In genomic region chr14:31139666-31140065, GRCm38 (mm10) we compare ENCODE assay signal across 24 mouse cellular contexts. TPM values are rescaled to one million over a fixed set of nuclear protein-coding genes. Genes with fewer than 3 reads are reported as not detected.
DNase-seq lines count a peak whose midpoint lies in the region; ATAC-seq and TF ChIP-seq lines count a peak whose summit lies in the region.
"Had no signal": no experiment of that assay in that cellular context is flagged by ENCODE, and none has a peak within 500 bp of the region (broad histone marks: within the 10 kb centered on the region; RNA-seq: fewer than 3 reads in every experiment).

No protein-coding gene starts in this region.

- no peaks in the 10 kb centered on the region for H3K4me1 ChIP-seq in forebrain, embryonic 11.5 days (replicated peaks; ENCODE audit: control insufficient read depth, insufficient read depth, low read length)
- no peaks in the 10 kb centered on the region for H3K4me1 ChIP-seq in forebrain, postnatal 0 days (ENCODE audit: insufficient read depth)
- no peaks in the 10 kb centered on the region for H3K4me1 ChIP-seq in intestine, postnatal 0 days (replicated peaks; ENCODE audit: control insufficient read depth, insufficient read depth, low read length)

- H3K27ac ChIP-seq in forebrain, embryonic 11.5 days (ENCODE audit: low read depth, low read length): no peak overlapping the region
- no peak overlapping the region for H3K27ac ChIP-seq in forebrain, postnatal 0 days (ENCODE audit: low read depth, low read length)
- H3K27ac ChIP-seq in intestine, postnatal 0 days (ENCODE audit: low read depth, low read length): no peak overlapping the region
- H3K27ac ChIP-seq: embryonic facial prominence, embryonic 15.5 days; forebrain, embryonic 10.5 days; forebrain, embryonic 15.5 days; heart, embryonic 10.5 days; hindbrain, embryonic 13.5 days; hindbrain, postnatal 0 days had no signal

- no peaks in the 10 kb centered on the region for H3K9me3 ChIP-seq in forebrain, embryonic 11.5 days (ENCODE audit: control insufficient read depth, low read length)
- no peaks in the 10 kb centered on the region for H3K9me3 ChIP-seq in forebrain, postnatal 0 days (ENCODE audit: low read length)
- no peaks in the 10 kb centered on the region for H3K9me3 ChIP-seq in intestine, postnatal 0 days (ENCODE audit: control insufficient read depth)
- H3K9me3 ChIP-seq: embryonic facial prominence, embryonic 15.5 days; forebrain, embryonic 10.5 days; forebrain, embryonic 15.5 days; heart, embryonic 10.5 days; hindbrain, embryonic 13.5 days had no signal

- ATAC-seq in forebrain, embryonic 11.5 days (replicated peaks; ENCODE audit: low FRiP score): no peak
- no peak for ATAC-seq in forebrain, postnatal 0 days
- peak; percentile 47; the same call in 1 of the 2 replicates for ATAC-seq in megakaryocyte, adult 5-6 weeks (ENCODE audit: poor library complexity, severe bottlenecking)
- no peak for ATAC-seq in intestine, postnatal 0 days
- ATAC-seq: CD4-positive, CD25-positive, alpha-beta regulatory T cell, adult 4 months; forebrain, embryonic 15.5 days; hindbrain, postnatal 0 days had no signal

- H3K4me3 ChIP-seq in forebrain, embryonic 11.5 days (ENCODE audit: low read depth, low read length): no peak overlapping the region
- H3K4me3 ChIP-seq in forebrain, postnatal 0 days (ENCODE audit: low read depth, low read length): no peak overlapping the region
- no peak overlapping the region for H3K4me3 ChIP-seq in intestine, postnatal 0 days (ENCODE audit: low read depth, low read length)
- H3K4me3 ChIP-seq: embryonic facial prominence, embryonic 15.5 days; erythroblast, embryonic 14.5 days; forebrain, embryonic 10.5 days; forebrain, embryonic 15.5 days; heart, embryonic 10.5 days; hindbrain, embryonic 13.5 days had no signal

- 94% methylated on average over 12 of the region's 12 CpGs for WGBS in forebrain, embryonic 11.5 days
- whole genome bisulfite sequencing in forebrain, postnatal 0 days: 92% methylated on average over 12 of the region's 12 CpGs
- WGBS in intestine, postnatal 0 days: 88% methylated on average over 12 of the region's 12 CpGs

- H3K27me3 ChIP-seq in forebrain, embryonic 11.5 days (ENCODE audit: control insufficient read depth, insufficient read depth, low read length): no peaks in the 10 kb centered on the region
- no peaks in the 10 kb centered on the region for H3K27me3 ChIP-seq in forebrain, postnatal 0 days (ENCODE audit: insufficient read depth, low read length)
- H3K27me3 ChIP-seq in intestine, postnatal 0 days (replicated peaks; ENCODE audit: control insufficient read depth, insufficient read depth, low read length): no peaks in the 10 kb centered on the region
- H3K27me3 ChIP-seq: embryonic facial prominence, embryonic 15.5 days; forebrain, embryonic 15.5 days; hindbrain, embryonic 13.5 days had no signal

- DNase-seq in forebrain, embryonic 11.5 days (ENCODE audit: low spot score): peak; percentile 50
- DNase-seq in forebrain, postnatal 0 days: no peak
- peak; percentile 90 for DNase-seq in heart, adult 11 months
- no peak for DNase-seq in heart, postnatal 25 days (ENCODE audit: low spot score)
- DNase-seq in 3T3-L1 (ENCODE audit: low read depth, low spot score) (peak; percentile 72), liver (no peak)
- DNase-seq: adrenal gland, postnatal 10 days; B cell, adult 2 months; embryo, embryonic 11 days; heart, adult 18-20 months; heart, postnatal 10 days; kidney, adult 18-20 months had no signal

- intact Hi-C loops in heart, postnatal 25 days (cut with DNase I): no loop called here

- H3K9ac ChIP-seq in forebrain, embryonic 11.5 days (ENCODE audit: low read length): no peak overlapping the region
- H3K9ac ChIP-seq in forebrain, postnatal 0 days: no peak overlapping the region
- H3K9ac ChIP-seq in intestine, postnatal 0 days (ENCODE audit: low read depth, low read length): no peak overlapping the region
- H3K9ac ChIP-seq: embryonic facial prominence, embryonic 15.5 days; forebrain, embryonic 15.5 days; hindbrain, embryonic 13.5 days had no signal

- no peak for TF ChIP-seq CTCF in forebrain, postnatal 0 days (IDR thresholded peaks at IDR 0.05; ENCODE audit: low read depth)
- TF ChIP-seq CTCF in intestine, postnatal 0 days (IDR thresholded peaks at IDR 0.05; ENCODE audit: low read depth): no peak

- peaks cover 44% of the 10 kb centered on the region for H3K36me3 ChIP-seq in forebrain, embryonic 11.5 days (ENCODE audit: control insufficient read depth, insufficient read depth, low read length)
- peaks cover 12% of the 10 kb centered on the region for H3K36me3 ChIP-seq in forebrain, postnatal 0 days (ENCODE audit: insufficient read depth)
- H3K36me3 ChIP-seq in intestine, postnatal 0 days (ENCODE audit: control insufficient read depth, insufficient read depth): peaks cover 32% of the 10 kb centered on the region; the same call in 1 of the 2 replicates

- no peak overlapping the region for H3K4me2 ChIP-seq in forebrain, embryonic 11.5 days (ENCODE audit: low read depth, low read length, severe bottlenecking)
- H3K4me2 ChIP-seq in forebrain, postnatal 0 days (ENCODE audit: low read depth): no peak overlapping the region
- no peak overlapping the region for H3K4me2 ChIP-seq in intestine, postnatal 0 days (replicated peaks; ENCODE audit: low read depth)
- H3K4me2 ChIP-seq: embryonic facial prominence, embryonic 15.5 days; forebrain, embryonic 15.5 days; hindbrain, embryonic 13.5 days had no signal

RNA-seq across cellular contexts. Expression of gene Nt5dc2, which starts 8.8 kb away (rescaled TPM):
- 565 and 637 TPM in 2 replicates for polyA plus RNA-seq in forebrain, embryonic 11.5 days (2014; fragmentation: Nextera tagmentation; extraction: Ambion mirVana)
- total RNA-seq in forebrain, postnatal 0 days (2014; rRNA removed): 65.8 and 80.3 TPM in 2 replicates
- 104 and 107 TPM in 2 replicates for polyA plus RNA-seq in forebrain, postnatal 0 days (2015; fragmentation: Nextera tagmentation; extraction: Ambion mirVana)
- total RNA-seq in heart, postnatal 25 days (2021): 10 to 100 TPM; 18.2 to 22.6 TPM
- 20.6 and 21.0 TPM in 2 replicates for total RNA-seq in megakaryocyte, adult 5-6 weeks (2015)
- total RNA-seq in megakaryocyte, adult 5-6 weeks (2017): 24.1 and 29.0 TPM in 2 replicates
- 31.2 and 34.9 TPM in 2 replicates for polyA plus RNA-seq in intestine, postnatal 0 days (2015; fragmentation: Nextera tagmentation; extraction: Ambion mirVana)
- polyA plus RNA-seq: CD4-positive, CD25-positive, alpha-beta regulatory T cell, adult 4 months had no signal

RNA-seq across cellular contexts. Expression of gene Smim4, which starts 10.9 kb away (rescaled TPM):
- polyA plus RNA-seq in forebrain, embryonic 11.5 days (2014; fragmentation: Nextera tagmentation; extraction: Ambion mirVana): 50.9 and 52.7 TPM in 2 replicates
- 9.9 and 16.6 TPM in 2 replicates for total RNA-seq in forebrain, postnatal 0 days (2014; rRNA removed)
- polyA plus RNA-seq in forebrain, postnatal 0 days (2015; fragmentation: Nextera tagmentation; extraction: Ambion mirVana): 49.1 and 82.7 TPM in 2 replicates
- 10 to 100 TPM; 60.2 to 61.0 TPM for total RNA-seq in heart, postnatal 25 days (2021)
- 65.2 and 73.3 TPM in 2 replicates for total RNA-seq in megakaryocyte, adult 5-6 weeks (2015)
- total RNA-seq in megakaryocyte, adult 5-6 weeks (2017): 34.8 and 42.5 TPM in 2 replicates
- 127 and 132 TPM in 2 replicates for polyA plus RNA-seq in intestine, postnatal 0 days (2015; fragmentation: Nextera tagmentation; extraction: Ambion mirVana)

RNA-seq across cellular contexts. Expression of gene Stab1, which starts 28.8 kb away (rescaled TPM):
- 21.8 and 27.1 TPM in 2 replicates for polyA plus RNA-seq in forebrain, embryonic 11.5 days (2014; fragmentation: Nextera tagmentation; extraction: Ambion mirVana)
- total RNA-seq in forebrain, postnatal 0 days (2014; rRNA removed): 21.9 and 23.3 TPM in 2 replicates
- polyA plus RNA-seq in forebrain, postnatal 0 days (2015; fragmentation: Nextera tagmentation; extraction: Ambion mirVana): 7.7 and 11.4 TPM in 2 replicates
- 10 to 100 TPM; 76.4 to 76.8 TPM for total RNA-seq in heart, postnatal 25 days (2021)
- 0.27 TPM in 1 of 2 replicates, not detected in the other for total RNA-seq in megakaryocyte, adult 5-6 weeks (2015)
- 0.40 and 1.0 TPM in 2 replicates for total RNA-seq in megakaryocyte, adult 5-6 weeks (2017)
- polyA plus RNA-seq in intestine, postnatal 0 days (2015; fragmentation: Nextera tagmentation; extraction: Ambion mirVana): 20.6 and 23.1 TPM in 2 replicates
- total RNA-seq: hematopoietic stem cell, adult 5-6 weeks had no signal
- polyA plus RNA-seq: G1E had no signal

Comparison
In these comparisons a context has a peak if more than half of its experiments do, and no peak if none do; other contexts are left out.
1. DNase-seq: peak in forebrain, embryonic 11.5 days (single experiment), heart, adult 11 months (single experiment) and 3T3-L1 (single experiment); none in forebrain, postnatal 0 days (single experiment), heart, postnatal 25 days (single experiment) and liver (single experiment).
2. RNA of gene Stab1, which starts 28.8 kb away (total RNA-seq): 76.4 to 76.8 TPM in heart, postnatal 25 days and 21.9 to 23.3 TPM in forebrain, postnatal 0 days; 0.27 to 1.0 TPM in megakaryocyte, adult 5-6 weeks; every median in the first group is over 10 times any median in the second.